Mouse (Mus musculus) layer of hippocampus, adult 18-20 months (tissue): Measurements from ENCODE around the gene Gm10190. TPM values are rescaled to one million over a fixed set of nuclear protein-coding genes. Genes with fewer than 3 reads are reported as not detected.

Source experiments
- total RNA-seq, 2 experiments: library from RNA; stranded (reverse); gene quantifications; 2 replicates each; pipeline ENCODE4 v1.2.3; 2021

The Gm10190 gene
- total RNA-seq, 2 experiments from 2014 or later, result 1.7 to 1.8 TPM

Other genes starting within 250 kb of the Gm10190 start
- 1 to 10 TPM; 3.2 to 6.1 TPM for gene Galm, start 246.1 kb downstream of the Gm10190 start, total RNA-seq
- 100 to 1,000 TPM; 125 to 128 TPM for gene Srsf7, start 166.2 kb downstream of the Gm10190 start, total RNA-seq
- under 1 TPM; 0.12 to 0.30 TPM for gene Ttc39d, start 166.1 kb downstream of the Gm10190 start, total RNA-seq
- gene Gemin6, start 149.1 kb downstream of the Gm10190 start, total RNA-seq, result 1 to 10 TPM; 6.1 to 6.4 TPM
- 10 to 100 TPM; 16.0 to 18.3 TPM for gene Morn2, start 83.3 kb downstream of the Gm10190 start, total RNA-seq
- 10 to 100 TPM; 34.4 to 34.7 TPM for gene Dhx57, start 83.1 kb downstream of the Gm10190 start, total RNA-seq
- 1 to 10 TPM; 2.4 to 2.9 TPM for gene Arhgef33, start 66.1 kb downstream of the Gm10190 start, total RNA-seq
- gene Sos1, start 106.9 kb upstream of the Gm10190 start, total RNA-seq, result 10 to 100 TPM; 36.3 to 37.8 TPM
- gene Cdkl4, start 204.3 kb upstream of the Gm10190 start, total RNA-seq, result 10 to 100 TPM; 15.6 to 18.1 TPM